Mouse (Mus musculus) lung, adult 18-20 months (tissue): ENCODE data around the gene Muc1.

ENCODE experiments used
- DNase-seq, 2 experiments: peaks; one replicate each; pipeline ENCODE4 v3.0.0; 2022; ENCODE audit warnings: mixed read lengths in 2 of 2

The Muc1 gene

GRCm38 (mm10) chr3:89228836-89229235 lies at the start of gene Muc1:
Muc1 (plus strand) TSS chr3:89229057.
- peak; percentile 74 to 77 for DNase-seq

DNA sequence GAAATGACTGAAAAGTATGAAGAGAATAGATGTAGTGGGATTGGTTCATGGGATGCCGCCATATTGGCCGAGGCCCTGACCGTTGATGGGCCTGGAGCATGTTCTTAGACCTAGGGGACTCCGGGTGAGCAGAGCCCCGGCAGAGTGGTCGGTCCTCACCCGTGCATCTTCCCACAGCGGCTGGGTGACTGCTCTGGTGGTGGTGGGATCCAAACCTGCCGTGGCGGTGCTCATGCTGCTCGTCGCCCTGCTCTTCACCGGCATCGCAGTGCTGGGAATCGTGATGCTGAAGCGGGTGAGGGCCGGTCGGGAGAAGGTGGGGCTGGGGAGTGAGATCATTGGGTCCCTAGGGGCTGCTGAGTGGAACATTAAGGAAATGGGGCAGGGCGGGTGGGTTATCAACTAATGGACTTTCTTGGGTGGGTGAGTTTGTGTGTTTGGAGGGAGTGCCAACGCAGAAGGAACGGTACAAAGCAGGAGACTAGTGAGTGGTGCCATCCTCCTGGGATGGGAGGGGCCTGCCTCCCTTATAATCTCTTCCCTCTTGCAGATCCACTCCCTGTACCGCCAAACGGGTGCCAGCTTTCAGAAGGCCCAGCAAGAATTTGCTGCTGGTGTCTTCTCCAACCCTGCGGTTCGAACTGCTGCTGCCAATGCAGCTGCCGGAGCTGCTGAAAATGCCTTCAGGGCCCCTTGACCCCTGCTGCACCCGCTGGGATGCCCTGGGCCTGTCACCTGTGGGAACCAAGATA lies 46.9 kb upstream of the Muc1 start:
- no peak for DNase-seq

DNA sequence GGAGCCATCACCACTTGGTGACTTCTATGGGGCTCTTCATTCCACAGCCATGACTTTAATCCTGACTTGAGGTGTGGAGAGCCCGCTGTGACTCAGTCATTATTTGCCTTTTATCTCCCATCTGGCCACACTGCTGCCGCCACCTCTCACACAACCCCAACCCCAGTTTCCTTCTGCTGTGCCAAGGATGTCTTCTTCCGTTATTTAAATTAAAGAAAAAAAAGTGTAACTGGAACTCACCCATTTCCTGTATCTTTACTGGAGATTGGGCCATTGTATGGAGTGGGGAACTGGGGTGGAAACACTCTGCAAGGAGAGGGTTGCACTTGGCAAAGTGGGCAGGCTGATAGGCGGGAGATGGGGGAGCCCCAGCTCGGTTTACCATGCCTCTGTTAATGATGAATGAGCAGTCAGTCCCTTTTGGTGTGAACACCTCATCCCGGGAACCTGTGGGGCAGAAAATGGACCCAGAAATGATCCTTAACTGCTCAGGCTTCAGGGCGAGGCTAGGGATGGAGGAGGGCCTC lies 46.3 kb upstream of the Muc1 start:
- no peak for DNase-seq

DNA sequence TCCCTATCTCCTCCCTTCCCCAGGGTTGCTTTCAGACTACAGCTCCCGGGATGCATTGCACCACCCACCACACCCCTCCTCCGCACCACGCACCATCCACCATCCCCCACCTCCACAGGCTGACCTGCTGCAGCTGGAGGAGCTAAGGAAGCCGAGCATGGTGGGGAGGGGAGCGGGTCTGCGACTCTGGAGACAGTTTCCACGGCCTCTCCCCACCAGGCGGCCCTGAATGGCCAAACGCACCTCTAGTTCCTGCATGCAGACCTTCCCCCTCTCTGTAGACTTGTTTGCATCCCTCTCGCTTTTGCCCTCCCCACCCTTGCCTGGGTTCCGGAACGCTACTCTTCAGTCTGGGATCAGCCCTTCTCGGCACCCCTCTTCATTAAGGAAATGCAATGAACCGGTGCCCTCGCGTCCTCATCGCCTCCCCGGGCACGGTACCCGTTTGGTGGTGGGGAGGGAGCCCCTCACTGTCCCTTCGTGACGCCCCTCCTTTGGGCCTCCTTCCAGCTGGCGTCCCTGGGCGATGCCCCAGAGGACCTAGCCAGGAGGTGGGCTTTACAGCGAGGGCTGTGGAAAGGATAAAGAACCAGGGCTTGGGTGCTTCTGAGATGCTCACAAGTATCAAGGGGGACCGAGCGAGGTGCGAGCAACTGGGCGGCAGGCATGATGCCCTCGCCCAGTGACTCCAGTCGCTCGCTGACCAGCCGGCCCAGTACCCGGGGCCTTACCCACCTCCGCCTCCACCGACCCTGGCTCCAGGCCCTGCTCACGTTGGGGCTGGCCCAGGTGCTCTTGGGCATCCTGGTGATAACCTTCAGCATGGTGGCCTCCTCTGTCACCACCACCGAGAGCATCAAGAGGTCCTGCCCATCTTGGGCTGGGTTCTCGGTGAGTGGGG lies 45.5 kb upstream of the Muc1 start, which contains the start of gene Fam189b:
Gene Fam189b (plus strand): TSS at position 86 of the 901 bp plus-strand sequence.
- peak; percentile 85 to 89 for DNase-seq

DNA sequence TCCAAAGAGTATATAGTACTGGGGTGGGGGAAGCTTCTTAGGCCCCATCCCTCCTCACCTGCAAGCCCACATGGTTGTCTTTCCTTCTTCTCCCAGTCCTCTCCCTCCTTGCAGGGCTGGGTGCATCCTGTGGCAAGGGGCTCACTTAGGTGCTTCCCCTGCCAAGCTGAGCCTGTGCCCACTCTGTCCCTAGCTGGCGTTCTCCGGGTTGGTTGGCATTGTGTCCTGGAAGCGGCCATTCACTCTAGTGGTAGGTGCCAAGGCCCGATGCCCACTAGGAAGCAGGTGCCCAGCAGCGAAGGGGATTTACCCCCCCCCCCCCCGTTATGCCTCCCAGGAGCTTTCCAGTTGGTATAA lies 44.9 kb upstream of the Muc1 start:
- DNase-seq: no peak

DNA sequence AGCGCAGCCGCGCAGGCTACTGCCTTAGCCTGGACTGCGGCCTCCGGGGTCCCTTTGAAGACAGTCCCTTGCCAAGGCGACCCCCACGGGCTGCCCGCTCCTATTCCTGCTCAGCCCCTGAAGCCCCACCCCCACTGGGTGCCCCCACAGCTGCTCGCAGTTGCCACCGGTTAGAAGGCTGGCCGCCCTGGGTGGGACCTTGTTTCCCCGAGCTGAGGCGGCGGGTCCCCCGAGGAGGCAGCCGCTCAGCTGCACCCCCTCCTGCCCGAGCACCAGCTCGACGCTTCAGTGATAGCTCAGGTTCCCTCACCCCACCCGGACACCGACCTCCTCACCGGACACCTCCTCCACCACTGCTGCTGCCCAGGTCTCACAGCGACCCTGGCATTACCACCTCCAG lies 41.7 kb upstream of the Muc1 start:
- DNase-seq: no peak

- no peak for DNase-seq
Observed at GRCm38 (mm10) chr3:89187690-89188477, 41.0 kb upstream of the Muc1 start.

DNA sequence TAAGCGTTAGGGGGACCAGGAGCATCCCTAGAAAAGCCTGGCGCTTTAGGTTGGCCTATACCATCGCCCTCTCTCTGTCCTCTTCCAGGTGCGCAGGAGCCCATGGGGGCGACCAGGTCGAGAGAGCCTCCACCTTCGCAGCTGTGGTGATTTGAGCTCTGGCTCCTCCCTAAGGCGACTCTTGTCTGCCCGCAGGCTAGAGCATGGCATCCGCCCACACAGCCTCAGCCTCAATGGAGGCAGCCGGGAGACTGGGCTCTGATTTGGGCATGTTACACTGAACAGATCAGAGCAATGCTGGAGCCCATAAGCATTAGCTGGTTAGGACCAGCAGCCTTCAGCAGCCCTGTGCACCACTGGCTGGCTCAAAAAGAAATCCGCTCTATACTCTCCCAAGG lies 40.4 kb upstream of the Muc1 start:
- DNase-seq: no peak

DNA sequence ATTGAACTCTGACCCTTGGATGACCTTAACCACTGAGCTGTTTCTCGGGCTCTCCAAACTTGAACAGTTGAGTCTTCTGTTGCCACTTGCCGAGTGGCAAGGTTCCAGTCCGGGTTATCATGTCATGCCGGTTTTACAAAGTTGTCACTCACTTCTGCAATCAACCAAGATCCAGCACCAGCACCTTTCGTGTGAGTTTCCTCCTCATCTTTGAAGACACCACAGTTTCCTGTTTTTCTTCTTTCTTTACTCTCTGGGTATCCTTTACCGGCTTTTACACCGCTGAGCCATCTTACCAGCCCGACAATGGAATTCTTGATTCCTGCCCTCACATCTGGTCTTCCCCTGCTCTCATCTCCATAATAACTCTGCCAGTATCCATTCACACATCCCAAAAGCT lies 38.4 kb upstream of the Muc1 start:
- DNase-seq: no peak

DNA sequence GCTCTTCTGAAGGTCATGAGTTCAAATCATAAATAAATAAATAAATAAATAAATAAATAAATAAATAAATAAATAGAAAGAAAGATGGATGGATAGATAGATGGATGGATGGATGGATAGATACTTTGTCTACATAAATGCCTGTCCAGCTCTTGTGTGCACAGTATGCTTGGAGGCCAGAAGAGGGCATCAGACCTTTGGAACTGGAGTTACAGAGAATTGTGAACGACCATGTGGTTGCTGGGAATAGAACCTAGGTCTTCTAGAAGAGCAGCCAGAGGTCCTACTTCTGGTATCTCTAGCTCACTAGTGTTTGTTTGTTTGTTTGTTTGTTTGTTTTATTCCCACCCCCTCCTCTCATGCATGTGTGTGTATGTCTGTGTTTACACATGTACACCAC lies 35.5 kb upstream of the Muc1 start:
- no peak for DNase-seq

- no peak for DNase-seq
Observed at GRCm38 (mm10) chr3:89193853-89194252, 35.0 kb upstream of the Muc1 start.

DNA sequence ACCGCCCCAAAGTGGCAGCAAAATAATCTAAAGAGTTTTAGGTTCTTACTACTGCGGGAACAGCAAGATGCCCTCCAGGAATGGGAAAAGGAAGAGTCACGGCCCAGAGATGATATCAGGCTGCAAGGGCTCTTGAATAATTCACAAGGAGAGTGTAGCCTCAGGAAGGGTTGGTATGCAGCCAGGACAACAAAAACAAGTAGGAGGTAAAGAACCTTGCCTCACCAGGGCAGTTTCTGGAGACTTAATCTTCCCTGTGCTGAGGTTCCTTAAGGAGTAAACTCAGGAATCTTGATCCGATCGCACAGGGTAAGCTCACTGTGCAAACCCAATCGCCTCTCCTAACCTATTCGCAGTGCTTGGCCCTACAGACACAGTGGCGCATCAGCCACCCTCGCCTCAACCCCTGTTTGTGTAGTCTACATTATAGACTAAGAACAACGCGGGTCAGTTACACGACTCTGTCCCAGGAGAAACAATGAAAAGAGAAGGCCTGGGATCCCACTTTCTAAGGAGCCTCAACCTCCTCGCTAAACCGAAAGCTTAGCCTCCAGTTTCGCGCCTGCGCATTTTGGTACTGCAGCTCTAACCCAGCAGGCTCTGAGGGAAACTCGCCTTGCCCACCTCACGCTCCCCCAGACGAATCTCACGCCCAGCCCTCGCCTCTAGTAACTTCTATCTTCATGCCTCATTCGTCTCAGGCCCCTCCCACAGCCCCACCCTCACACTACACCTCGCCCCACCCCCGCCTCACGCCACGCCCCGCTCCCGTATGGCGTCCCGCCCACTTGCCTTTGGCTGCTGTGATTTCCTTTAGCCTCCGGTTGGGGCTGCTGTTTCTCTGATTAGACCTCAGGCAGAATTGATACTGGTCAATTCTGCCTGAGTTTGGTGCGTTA lies 32.6 kb upstream of the Muc1 start:
- peak; percentile 92 to 93 for DNase-seq

DNA sequence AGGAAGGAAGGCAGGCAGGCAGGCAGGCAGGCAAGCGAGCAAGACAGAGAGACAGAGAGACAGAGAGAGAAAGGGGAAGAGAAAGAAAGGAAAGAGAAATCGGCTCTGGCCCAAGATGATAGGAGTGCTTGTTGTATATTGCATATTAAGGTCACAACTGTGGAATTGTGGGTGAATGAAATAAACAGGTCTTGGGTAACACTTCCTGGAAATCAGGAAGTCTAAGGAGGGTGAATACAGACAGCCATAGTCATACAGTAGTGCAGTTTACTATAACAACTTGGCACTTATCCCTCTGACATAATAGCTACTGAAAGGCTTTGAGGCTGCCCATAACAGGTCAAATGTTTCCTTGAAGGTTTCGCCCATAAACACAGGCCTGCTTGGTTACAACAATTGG lies 29.0 kb upstream of the Muc1 start:
- DNase-seq: no peak

DNA sequence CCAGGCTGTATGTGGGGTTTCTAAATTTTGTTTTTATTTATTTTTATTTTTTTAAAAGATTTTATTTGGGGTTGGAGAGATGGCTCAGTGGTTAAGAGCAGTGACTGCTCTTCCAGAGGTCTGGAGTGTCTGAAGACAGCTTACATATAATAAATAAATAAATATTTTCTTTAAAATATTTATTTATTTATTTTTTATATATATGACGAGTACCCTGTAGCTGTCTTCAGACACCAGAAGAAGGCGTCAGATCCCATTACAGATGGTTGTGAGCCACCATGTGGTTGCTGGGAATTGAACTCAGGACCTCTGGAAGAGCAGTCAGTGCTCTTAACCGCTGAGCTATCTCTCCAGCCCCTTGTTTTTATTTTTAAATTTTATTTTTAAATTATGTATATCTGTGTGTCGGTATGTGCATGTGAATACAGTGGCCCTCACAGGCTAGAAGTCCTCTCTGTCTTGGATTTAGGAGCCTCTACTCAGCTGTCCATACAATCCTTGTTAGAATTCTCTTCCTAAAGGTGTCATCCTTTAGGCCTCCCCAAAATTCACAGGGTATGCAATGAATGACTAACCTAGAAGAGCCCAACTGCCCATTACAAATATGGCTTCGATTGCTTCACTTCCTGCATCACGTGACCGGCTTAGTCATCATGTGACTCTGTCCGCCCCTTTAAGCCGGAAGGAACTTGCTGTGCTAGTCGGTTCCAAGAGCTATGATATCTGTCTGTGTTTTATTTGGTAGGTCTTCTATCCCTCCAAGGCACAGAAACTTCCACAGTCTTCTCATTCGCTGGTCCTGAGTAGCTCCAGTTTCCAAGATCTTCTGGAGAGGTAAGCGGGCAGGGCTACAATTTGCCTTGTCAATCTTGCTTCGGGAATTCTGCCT lies 26.4 kb upstream of the Muc1 start, which contains the start of gene Gba:
Gene Gba (plus strand): TSS at position 676 of the 889 bp plus-strand sequence.
- DNase-seq: peak; percentile 85 to 86

DNA sequence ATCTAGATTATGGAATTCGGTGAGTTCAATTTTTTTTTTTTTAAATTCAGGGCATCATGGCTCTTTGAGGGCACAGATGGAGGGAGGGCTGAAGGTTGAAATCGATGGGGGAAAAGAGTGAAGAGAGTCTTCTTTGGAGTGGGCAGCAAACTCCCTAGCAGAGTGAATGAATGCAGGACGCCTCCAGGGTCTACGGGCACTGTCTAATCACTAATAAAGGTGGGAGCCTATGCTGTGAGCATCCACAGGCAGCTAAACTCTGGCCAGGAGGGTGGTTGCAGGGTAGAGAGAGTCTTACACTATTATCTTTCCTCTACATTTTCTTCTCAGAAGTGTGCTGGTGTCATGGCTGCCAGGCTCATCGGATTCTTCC lies 25.7 kb upstream of the Muc1 start:
- DNase-seq: no peak

DNA sequence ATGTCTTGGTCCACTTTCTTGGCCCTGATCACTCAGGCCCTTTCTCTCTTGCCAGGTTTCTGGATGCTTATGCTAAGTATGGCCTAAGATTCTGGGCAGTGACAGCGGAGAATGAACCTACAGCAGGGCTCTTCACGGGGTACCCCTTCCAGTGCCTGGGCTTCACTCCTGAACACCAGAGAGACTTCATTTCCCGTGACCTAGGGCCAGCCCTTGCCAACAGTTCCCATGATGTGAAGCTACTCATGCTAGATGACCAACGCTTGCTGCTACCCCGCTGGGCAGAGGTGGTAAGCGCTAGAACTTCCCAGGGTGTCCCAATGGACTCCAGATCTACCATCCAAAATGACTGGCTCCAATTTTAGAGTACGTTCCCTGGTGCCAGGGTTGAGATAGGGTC lies 22.8 kb upstream of the Muc1 start:
- no peak for DNase-seq

GRCm38 (mm10) chr3:89206695-89207094 lies 22.2 kb upstream of the Muc1 start:
- no peak for DNase-seq

DNA sequence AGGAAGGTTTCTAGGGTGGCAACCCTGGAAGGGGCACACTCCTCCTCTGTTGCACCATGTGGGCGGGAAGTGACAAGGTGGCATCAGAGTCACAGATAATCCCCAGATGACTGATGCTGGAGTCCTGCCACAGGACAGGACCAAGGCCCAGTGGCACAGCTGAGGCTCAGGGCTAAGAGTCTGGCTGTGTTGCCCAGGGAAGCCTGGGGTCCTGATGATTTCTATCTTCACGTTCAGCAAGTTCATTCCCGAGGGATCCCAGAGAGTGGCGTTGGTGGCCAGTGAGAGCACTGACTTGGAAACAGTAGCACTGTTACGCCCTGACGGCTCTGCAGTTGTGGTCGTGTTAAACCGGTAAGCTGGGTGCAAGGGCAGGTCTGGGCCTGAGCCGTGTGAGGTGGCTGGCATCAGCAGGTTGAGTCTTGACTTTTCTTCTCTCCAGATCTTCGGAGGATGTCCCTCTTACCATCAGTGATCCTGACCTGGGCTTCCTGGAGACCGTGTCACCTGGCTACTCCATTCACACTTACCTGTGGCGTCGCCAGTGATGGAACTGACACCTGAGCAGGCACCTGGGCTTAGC lies 20.7 kb upstream of the Muc1 start:
- no peak for DNase-seq

- DNase-seq: no peak
Observed at GRCm38 (mm10) chr3:89208736-89209135, 20.1 kb upstream of the Muc1 start.

DNA sequence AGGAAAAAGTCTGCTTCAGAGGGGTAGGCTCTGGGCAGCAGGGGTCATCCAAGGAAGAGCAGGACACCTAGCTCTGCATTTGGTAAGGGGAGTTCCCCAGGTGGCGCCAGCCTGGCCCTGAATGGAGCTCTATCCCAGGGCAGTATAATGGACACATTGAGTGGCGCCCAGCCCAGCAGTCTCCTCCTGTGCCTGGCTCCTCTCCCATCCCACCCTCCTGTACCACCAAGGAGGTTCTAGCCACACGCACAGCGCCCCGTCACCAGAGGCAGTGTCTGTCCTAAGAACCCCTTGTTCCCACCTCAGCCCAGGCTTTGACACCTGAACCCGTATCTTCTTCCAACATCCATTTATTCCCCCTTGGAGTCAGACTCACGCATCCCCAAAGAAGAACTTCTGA lies 19.1 kb upstream of the Muc1 start:
- DNase-seq: no peak
